ENCODE assay signal across 8 mouse cellular contexts in genomic region chr6:127767201-127767705, GRCm38 (mm10). TPM values are rescaled to one million over a fixed set of nuclear protein-coding genes. Genes with fewer than 3 reads are reported as not detected.
A peak's percentile ranks its signal among the peaks of the same experiment; 100 is the strongest.
DNase-seq lines count a peak whose midpoint lies in the region; ATAC-seq and TF ChIP-seq lines count a peak whose summit lies in the region.

No protein-coding gene starts in this region.

- H3K9ac ChIP-seq in intestine, embryonic 16.5 days (ENCODE audit: low read depth, low read length): no peak overlapping the region
- peak overlapping the region; percentile 38 for H3K9ac ChIP-seq in midbrain, embryonic 15.5 days

- WGBS in forebrain, embryonic 10.5 days: 2% methylated on average over 18 of the region's 18 CpGs
- WGBS in intestine, embryonic 16.5 days: 2% methylated on average over 18 of the region's 18 CpGs
- 1% methylated on average over 18 of the region's 18 CpGs for WGBS in midbrain, embryonic 15.5 days
- WGBS in thymus, adult 2 months: 9% methylated on average over 18 of the region's 18 CpGs

- peaks cover 81% of the 10 kb centered on the region for H3K27me3 ChIP-seq in forebrain, embryonic 10.5 days (ENCODE audit: poor library complexity, severe bottlenecking)
- peaks cover 71% of the 10 kb centered on the region for H3K27me3 ChIP-seq in intestine, embryonic 16.5 days (replicated peaks; ENCODE audit: control insufficient read depth, insufficient read depth, low read length)
- H3K27me3 ChIP-seq in midbrain, embryonic 15.5 days (replicated peaks): no peaks in the 10 kb centered on the region
- H3K27me3 ChIP-seq in thymus, adult 2 months (ENCODE audit: control insufficient read depth, insufficient read depth, low read length): no peaks in the 10 kb centered on the region; the same call in 1 of the 2 replicates

- no peak for TF ChIP-seq CTCF in thymus, adult 2 months (IDR thresholded peaks at IDR 0.05; ENCODE audit: borderline replicate concordance, control insufficient read depth, extremely low read depth, insufficient read depth, low read length, poor library complexity)

- no peak for TF ChIP-seq POLR2A in thymus, adult 2 months (IDR thresholded peaks at IDR 0.05; ENCODE audit: control insufficient read depth, extremely low read depth, insufficient read depth, low read length, poor library complexity)

- H3K4me1 ChIP-seq in forebrain, embryonic 10.5 days: peaks cover 56% of the 10 kb centered on the region
- peaks cover 18% of the 10 kb centered on the region for H3K4me1 ChIP-seq in intestine, embryonic 16.5 days (ENCODE audit: control insufficient read depth, insufficient read depth, low read length)
- peaks cover 48% of the 10 kb centered on the region for H3K4me1 ChIP-seq in midbrain, embryonic 15.5 days
- no peaks in the 10 kb centered on the region for H3K4me1 ChIP-seq in thymus, adult 2 months (replicated peaks; ENCODE audit: control insufficient read depth, insufficient read depth, low read length)

- no peaks in the 10 kb centered on the region for H3K36me3 ChIP-seq in forebrain, embryonic 10.5 days (replicated peaks)
- H3K36me3 ChIP-seq in intestine, embryonic 16.5 days (ENCODE audit: control insufficient read depth, insufficient read depth, low read length): no peaks in the 10 kb centered on the region
- no peaks in the 10 kb centered on the region for H3K36me3 ChIP-seq in midbrain, embryonic 15.5 days (replicated peaks)
- no peaks in the 10 kb centered on the region for H3K36me3 ChIP-seq in thymus, adult 2 months (ENCODE audit: control insufficient read depth, insufficient read depth, low read length)

- DNase-seq in layer of hippocampus, adult 11-12 months (ENCODE audit: low spot score): peak; percentile 68
- no peak for DNase-seq in layer of hippocampus, adult 9-10 months (ENCODE audit: low spot score)
- DNase-seq in forebrain, embryonic 10.5 days (ENCODE audit: extremely low spot score, low spot score): no peak
- no peak for DNase-seq in adipocyte (ENCODE audit: low spot score)
- no peak for DNase-seq in thymus, adult 2 months
- DNase-seq in spleen, postnatal 14 days (ENCODE audit: low spot score in 2 of 2): no peak

- H3K9me3 ChIP-seq in forebrain, embryonic 10.5 days: no peaks in the 10 kb centered on the region
- no peaks in the 10 kb centered on the region for H3K9me3 ChIP-seq in intestine, embryonic 16.5 days (ENCODE audit: control insufficient read depth, low read length)
- H3K9me3 ChIP-seq in midbrain, embryonic 15.5 days: no peaks in the 10 kb centered on the region

- peak overlapping the region; percentile 83 for H3K27ac ChIP-seq in forebrain, embryonic 10.5 days
- no peak overlapping the region for H3K27ac ChIP-seq in intestine, embryonic 16.5 days (ENCODE audit: low read length)
- peak overlapping the region; percentile 67 for H3K27ac ChIP-seq in midbrain, embryonic 15.5 days
- H3K27ac ChIP-seq in thymus, adult 2 months (ENCODE audit: control insufficient read depth, insufficient read depth, low read length): no peak overlapping the region

- 0 out of 2 replicates have a peak, but pooled peaks have one; percentile 31 for ATAC-seq in intestine, embryonic 16.5 days
- ATAC-seq in midbrain, embryonic 15.5 days (replicated peaks): peak; percentile 38

- peak overlapping the region; percentile 38 for H3K4me2 ChIP-seq in intestine, embryonic 16.5 days (ENCODE audit: low read depth, low read length)
- H3K4me2 ChIP-seq in midbrain, embryonic 15.5 days: peak overlapping the region; percentile 73

- peak overlapping the region; percentile 69 for H3K4me3 ChIP-seq in forebrain, embryonic 10.5 days
- peak overlapping the region; percentile 18 for H3K4me3 ChIP-seq in intestine, embryonic 16.5 days (ENCODE audit: low read length)
- H3K4me3 ChIP-seq in midbrain, embryonic 15.5 days: peak overlapping the region; percentile 56
- no peak overlapping the region for H3K4me3 ChIP-seq in thymus, adult 2 months (ENCODE audit: control insufficient read depth, insufficient read depth, low read length)

RNA-seq across cellular contexts. Expression of gene Prmt8, which starts 2.0 kb away (rescaled TPM):
- polyA plus RNA-seq in forebrain, embryonic 10.5 days (2016; fragmentation: Nextera tagmentation; extraction: Ambion mirVana): 5.0 and 5.2 TPM in 2 replicates
- not detected in 2 replicates for polyA plus RNA-seq in intestine, embryonic 16.5 days (2015; fragmentation: Nextera tagmentation; extraction: Ambion mirVana)
- 28.3 and 30.7 TPM in 2 replicates for polyA plus RNA-seq in midbrain, embryonic 15.5 days (2015; fragmentation: Nextera tagmentation; extraction: Ambion mirVana)
- polyA plus RNA-seq in thymus, adult 2 months (2012; rRNA removed): not detected in 2 replicates

Comparison
In these comparisons a context has a peak if more than half of its experiments do, and no peak if none do; other contexts are left out.
1. H3K27ac ChIP-seq: peak in forebrain, embryonic 10.5 days (single experiment) and midbrain, embryonic 15.5 days (single experiment); none in intestine, embryonic 16.5 days (single experiment) and thymus, adult 2 months (single experiment).